Mouse (Mus musculus) NIH3T3 (cell line): ENCODE measurements around the gene Nol12.

ENCODE experiments used
- DNase-seq: peaks from one replicate; pipeline ENCODE4 v3.0.0-alpha.2; 2012; ENCODE audit warnings: low read depth

Nol12 gene

GRCm38 (mm10) chr15:78948883-78949282 lies 14.2 kb downstream of the Nol12 start:
- DNase-seq, result no peak

DNA sequence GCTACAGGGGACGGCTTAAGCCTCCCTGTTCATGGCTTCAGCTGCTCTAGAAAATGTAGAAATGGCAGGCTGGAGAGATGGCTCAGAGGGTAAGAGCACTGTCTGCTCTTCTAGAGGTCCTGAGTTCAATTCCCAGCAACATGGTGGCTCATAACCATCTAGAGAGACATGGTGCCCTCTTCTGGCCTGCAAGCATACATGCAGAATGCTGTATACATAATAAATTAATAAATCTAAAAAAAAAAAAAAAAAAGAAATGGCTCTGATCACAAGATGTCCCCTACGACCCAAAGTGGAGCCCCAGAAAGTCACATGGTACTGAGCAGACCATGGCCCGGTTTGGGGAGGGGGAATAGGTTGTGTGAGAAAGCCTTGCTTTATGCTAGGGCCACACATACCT lies 20.9 kb downstream of the Nol12 start:
- no peak for DNase-seq

DNA sequence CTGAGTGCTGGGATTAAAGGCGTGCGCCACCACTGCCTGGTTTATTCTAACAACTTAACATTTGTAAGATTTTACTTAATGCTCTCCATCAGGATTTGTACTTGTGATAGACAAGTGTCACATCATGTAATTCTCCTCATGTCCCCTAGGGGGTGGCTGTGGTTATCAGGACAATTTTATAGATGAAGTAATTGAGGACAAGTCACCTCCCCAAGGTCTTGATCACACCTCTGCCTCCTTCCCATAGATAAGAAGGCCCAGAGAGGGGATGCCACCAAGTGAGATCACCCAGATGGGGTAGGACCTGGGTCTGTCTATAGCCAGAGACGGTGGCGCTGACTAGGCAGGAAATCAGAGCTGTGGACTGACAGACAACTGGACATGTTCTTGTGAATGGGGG lies 21.6 kb downstream of the Nol12 start:
- DNase-seq, result peak; percentile 39

DNA sequence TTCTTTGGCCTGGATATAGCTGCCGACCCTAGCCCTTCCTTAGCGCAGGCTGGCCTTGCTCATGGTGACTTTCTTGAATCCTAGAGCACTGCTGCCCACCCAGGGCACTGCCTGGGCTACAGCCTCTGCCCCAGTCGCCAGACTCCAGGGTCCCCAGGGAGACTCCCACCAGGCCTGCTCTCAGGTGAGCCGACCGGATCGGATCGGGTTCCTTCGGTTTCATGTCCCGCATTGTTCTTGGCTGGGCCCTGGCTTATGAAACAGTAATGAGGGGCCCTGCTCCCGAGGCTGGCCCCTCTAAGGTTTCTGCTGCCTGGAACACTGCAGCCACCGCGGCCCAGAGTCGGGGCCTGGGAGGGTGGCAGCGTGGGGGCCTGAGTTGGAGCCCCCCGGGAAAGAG lies 22.3 kb downstream of the Nol12 start:
- DNase-seq, result no peak

GRCm38 (mm10) chr15:78959537-78959936 lies 24.8 kb downstream of the Nol12 start:
- no peak for DNase-seq

GRCm38 (mm10) chr15:78960088-78960487 lies 25.4 kb downstream of the Nol12 start:
- DNase-seq, result peak; percentile 94

DNA sequence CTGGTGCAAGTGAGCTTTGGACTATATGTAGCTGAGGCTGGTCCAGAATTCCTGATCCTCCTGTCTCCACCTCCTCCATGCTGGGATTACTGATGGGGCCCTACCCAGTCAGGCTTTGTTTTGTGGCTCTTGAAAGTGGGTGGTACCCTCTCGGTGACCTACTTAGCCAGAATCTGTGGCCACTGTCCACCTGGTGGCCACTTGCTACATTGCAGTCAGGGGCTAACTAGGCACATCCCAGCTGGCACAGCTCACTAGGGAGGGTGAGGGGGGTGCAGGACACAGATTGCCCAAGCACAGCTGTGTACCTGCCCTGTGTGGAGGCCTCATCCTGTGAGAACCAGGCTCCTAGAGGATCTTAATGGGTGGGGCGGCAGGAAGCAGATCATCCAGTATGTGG lies 28.2 kb downstream of the Nol12 start:
- peak; percentile 93 for DNase-seq

GRCm38 (mm10) chr15:78971626-78972025 lies 36.9 kb downstream of the Nol12 start:
- DNase-seq, result no peak

GRCm38 (mm10) chr15:78973950-78974349 lies 39.2 kb downstream of the Nol12 start:
- DNase-seq, result peak; percentile 30

DNA sequence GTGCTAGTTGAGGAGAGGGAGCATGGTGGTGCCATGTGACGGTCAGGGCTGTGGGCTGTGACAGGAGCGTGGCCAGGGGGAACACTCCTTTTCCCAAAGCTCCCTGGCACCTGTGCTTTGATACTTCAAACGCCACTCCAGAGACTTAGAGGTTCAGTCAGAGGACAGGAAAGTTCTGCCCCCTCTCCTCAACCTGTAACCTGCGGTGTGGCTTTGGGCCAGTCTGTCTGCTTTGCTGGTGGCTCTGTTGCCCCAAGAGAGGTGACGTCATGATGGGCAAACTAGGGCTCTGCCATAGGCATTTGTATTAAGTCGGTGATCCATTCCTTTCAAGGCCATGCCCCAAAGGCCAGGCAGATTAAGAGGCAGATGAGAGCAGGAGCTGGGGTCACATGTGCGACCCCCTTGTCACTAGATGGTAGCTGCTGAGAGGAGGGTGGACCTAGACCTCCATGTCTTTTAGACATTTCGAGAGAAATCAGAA lies 43.0 kb downstream of the Nol12 start:
- DNase-seq, result no peak

DNA sequence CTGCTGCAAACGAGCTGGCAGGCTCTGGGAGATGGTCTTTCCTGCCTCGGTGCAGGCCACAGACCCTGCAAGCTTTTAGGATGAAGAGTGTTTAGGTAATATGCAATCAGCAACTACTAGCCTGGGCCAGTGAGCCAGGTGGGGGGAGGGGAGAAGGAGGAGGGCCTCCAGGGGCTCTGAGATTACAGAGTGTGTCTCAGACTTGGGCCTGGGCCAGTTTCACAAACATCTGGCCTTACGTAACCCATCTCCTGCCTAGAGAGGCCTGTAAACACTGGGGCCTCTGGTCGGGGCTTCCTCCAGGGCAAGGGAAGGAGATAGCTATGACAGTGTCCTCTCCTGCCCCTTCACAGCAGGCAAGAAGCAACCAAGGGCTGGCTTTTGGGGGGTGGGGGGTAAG lies 44.1 kb downstream of the Nol12 start:
- DNase-seq, result peak; percentile 99

- DNase-seq, result no peak
These were observed 45.4 kb downstream of the Nol12 start for GRCm38 (mm10) chr15:78980084-78980483.

GRCm38 (mm10) chr15:78982658-78983435 lies 48.1 kb downstream of the Nol12 start:
- peak; percentile 96 for DNase-seq

DNA sequence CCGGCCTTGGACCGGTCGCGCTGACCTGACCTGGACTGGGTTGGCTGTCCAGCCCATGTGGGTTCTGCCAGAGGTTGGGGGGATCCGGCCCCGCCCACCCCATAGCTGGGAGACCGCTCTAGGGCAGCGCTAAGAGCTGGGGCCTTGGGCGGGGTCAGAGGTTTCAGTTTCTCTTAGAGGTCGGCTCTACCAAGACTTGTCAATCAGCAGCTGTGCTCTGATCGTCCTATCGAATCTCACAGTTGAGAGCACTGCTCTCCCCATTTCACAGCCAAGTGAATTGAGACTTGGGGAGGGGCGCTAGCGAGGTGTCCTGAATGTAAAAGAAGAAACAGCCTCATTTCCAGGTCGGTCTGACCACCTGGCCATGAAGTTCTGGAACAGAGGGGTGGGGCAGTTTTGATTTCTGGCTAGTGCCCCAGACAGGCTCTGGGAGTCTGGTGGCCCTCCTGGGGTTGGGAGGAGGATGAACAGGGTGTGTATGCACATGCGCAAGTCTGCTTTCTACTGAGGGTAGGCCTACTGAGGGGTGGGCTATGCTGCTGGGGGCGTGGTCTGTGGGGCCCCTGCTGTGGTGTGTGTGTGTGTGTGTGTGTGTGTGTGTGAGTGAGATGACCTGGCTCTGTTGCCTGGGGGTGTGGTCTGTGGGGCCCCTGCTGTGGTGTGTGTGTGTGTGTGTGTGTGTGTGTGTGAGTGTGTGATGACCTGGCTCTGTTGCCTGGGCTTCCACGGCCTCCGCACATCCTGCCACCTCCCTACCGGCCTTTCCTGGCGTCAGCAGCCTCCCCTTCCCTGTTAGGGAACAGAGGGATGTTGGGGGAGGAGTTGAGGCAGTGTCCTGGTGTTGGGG lies 48.9 kb downstream of the Nol12 start:
- peak; percentile 90 for DNase-seq

- no peak for DNase-seq
These were observed 49.6 kb downstream of the Nol12 start for GRCm38 (mm10) chr15:78984286-78984778.

GRCm38 (mm10) chr15:78986536-78987220 lies 51.9 kb downstream of the Nol12 start:
- DNase-seq, result no peak

- DNase-seq, result peak; percentile 97
These were observed 53.8 kb downstream of the Nol12 start for GRCm38 (mm10) chr15:78988499-78988971.

DNA sequence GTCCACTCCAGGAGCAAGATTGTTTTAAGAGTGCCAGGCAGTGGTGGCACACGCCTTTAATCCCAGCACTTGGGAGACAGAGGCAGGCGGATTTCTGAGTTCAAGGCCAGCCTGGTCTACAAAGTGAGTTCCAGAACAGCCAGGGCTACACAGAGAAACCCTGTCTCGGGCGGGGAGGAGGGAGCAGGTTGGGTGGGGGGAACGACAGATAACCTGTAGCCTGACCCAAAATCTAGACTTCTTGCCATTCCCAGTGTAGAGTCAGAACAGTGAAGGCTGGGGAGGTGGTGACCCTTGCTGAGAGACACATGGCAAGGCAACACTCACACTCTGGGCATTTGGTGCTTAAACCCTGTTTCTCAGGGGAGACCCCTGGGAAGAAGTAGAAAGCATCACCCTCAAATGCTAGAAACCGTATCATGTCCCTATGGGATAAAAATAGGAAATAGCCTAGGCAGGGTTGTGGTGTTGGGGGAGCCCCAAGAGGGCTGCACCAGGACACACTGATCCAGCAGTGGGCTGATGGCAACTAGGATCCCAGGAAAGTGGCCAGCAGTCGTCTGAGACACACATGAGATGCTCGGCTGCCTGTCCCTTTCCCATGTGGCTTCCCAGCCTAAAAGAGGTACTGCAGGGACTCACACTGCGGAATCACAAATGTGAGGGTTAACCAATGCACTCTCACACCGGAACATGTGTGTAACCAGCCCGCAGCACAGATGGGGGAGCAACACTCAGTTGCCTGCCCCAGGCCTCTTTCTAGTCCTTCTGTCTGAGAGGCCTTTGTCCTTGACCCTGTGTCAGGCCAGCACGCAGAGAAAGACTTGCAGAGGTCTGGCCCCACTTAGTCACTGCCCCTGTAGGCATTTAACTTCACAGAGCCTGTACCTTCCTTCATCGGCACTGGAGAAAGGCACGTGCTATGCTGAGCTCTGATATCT lies 54.7 kb downstream of the Nol12 start:
- no peak for DNase-seq

GRCm38 (mm10) chr15:78990093-78990463 lies 55.3 kb downstream of the Nol12 start:
- DNase-seq, result no peak

GRCm38 (mm10) chr15:78990970-78991525 lies 56.3 kb downstream of the Nol12 start:
- no peak for DNase-seq

- no peak for DNase-seq
These were observed 57.5 kb downstream of the Nol12 start for GRCm38 (mm10) chr15:78992235-78992634.
